Mouse (Mus musculus): ENCODE results near the gene Adamtsl3. TPM values are rescaled to one million over a fixed set of nuclear protein-coding genes. Genes with fewer than 3 reads are reported as not detected.

The Adamtsl3 gene
- polyA plus RNA-seq, 1 experiment: 0.20 TPM

- H3K4me3 ChIP-seq (replicated peaks; ENCODE audit: control insufficient read depth, low read depth, low read length): no peak overlapping the region
- H3K4me1 ChIP-seq (ENCODE audit: control insufficient read depth, insufficient read depth, low read length): no peaks in the 10 kb centered on the region
- H3K27ac ChIP-seq (ENCODE audit: control insufficient read depth, insufficient read depth, low read depth, low read length, poor library complexity): no peak overlapping the region
- no peak for TF ChIP-seq CTCF (IDR thresholded peaks at IDR 0.05; ENCODE audit: control insufficient read depth, insufficient read depth, low read length)
- no peak for TF ChIP-seq POLR2A (IDR thresholded peaks at IDR 0.05; ENCODE audit: borderline replicate concordance, control insufficient read depth, low read depth, low read length)
- WGBS: 11% methylated on average over 1 of the region's 1 CpGs
These were observed 216.5 kb downstream of the Adamtsl3 start for GRCm38 (mm10) chr7:82552005-82552404.

- WGBS: 81% methylated on average over 5 of the region's 5 CpGs
- TF ChIP-seq CTCF (IDR thresholded peaks at IDR 0.05; ENCODE audit: control insufficient read depth, insufficient read depth, low read length) (no peak), POLR2A (IDR thresholded peaks at IDR 0.05; ENCODE audit: borderline replicate concordance, control insufficient read depth, low read depth, low read length) (no peak)
- Histone ChIP-seq H3K4me3 (replicated peaks; ENCODE audit: control insufficient read depth, low read depth, low read length) (no peak overlapping the region), H3K4me1 (ENCODE audit: control insufficient read depth, insufficient read depth, low read length) (no peaks in the 10 kb centered on the region), H3K27ac (ENCODE audit: control insufficient read depth, insufficient read depth, low read depth, low read length, poor library complexity) (no peak overlapping the region)
These were observed 220.3 kb downstream of the Adamtsl3 start for GRCm38 (mm10) chr7:82555803-82556202.

GRCm38 (mm10) chr7:82556417-82556816 is 220.9 kb downstream of the Adamtsl3 start:
- TF ChIP-seq CTCF (IDR thresholded peaks at IDR 0.05; ENCODE audit: control insufficient read depth, insufficient read depth, low read length) (no peak), POLR2A (IDR thresholded peaks at IDR 0.05; ENCODE audit: borderline replicate concordance, control insufficient read depth, low read depth, low read length) (no peak)
- no peak overlapping the region for H3K4me3 ChIP-seq (replicated peaks; ENCODE audit: control insufficient read depth, low read depth, low read length)
- H3K27ac ChIP-seq (ENCODE audit: control insufficient read depth, insufficient read depth, low read depth, low read length, poor library complexity): no peak overlapping the region
- H3K4me1 ChIP-seq (ENCODE audit: control insufficient read depth, insufficient read depth, low read length): no peaks in the 10 kb centered on the region
- 84% methylated on average over 10 of the region's 10 CpGs for WGBS

- TF ChIP-seq CTCF (IDR thresholded peaks at IDR 0.05; ENCODE audit: control insufficient read depth, insufficient read depth, low read length) (no peak), POLR2A (IDR thresholded peaks at IDR 0.05; ENCODE audit: borderline replicate concordance, control insufficient read depth, low read depth, low read length) (no peak)
- WGBS: 80% methylated on average over 11 of the region's 11 CpGs
- no peaks in the 10 kb centered on the region for H3K4me1 ChIP-seq (ENCODE audit: control insufficient read depth, insufficient read depth, low read length)
- H3K4me3 ChIP-seq (replicated peaks; ENCODE audit: control insufficient read depth, low read depth, low read length): no peak overlapping the region
- H3K27ac ChIP-seq (ENCODE audit: control insufficient read depth, insufficient read depth, low read depth, low read length, poor library complexity): no peak overlapping the region
These were observed 221.6 kb downstream of the Adamtsl3 start for GRCm38 (mm10) chr7:82557111-82557510.

GRCm38 (mm10) chr7:82566688-82567087 is 231.2 kb downstream of the Adamtsl3 start:
- Histone ChIP-seq H3K4me1 (ENCODE audit: control insufficient read depth, insufficient read depth, low read length) (no peaks in the 10 kb centered on the region), H3K4me3 (replicated peaks; ENCODE audit: control insufficient read depth, low read depth, low read length) (no peak overlapping the region), H3K27ac (ENCODE audit: control insufficient read depth, insufficient read depth, low read depth, low read length, poor library complexity) (no peak overlapping the region)
- no peak for TF ChIP-seq CTCF (IDR thresholded peaks at IDR 0.05; ENCODE audit: control insufficient read depth, insufficient read depth, low read length)
- TF ChIP-seq POLR2A (IDR thresholded peaks at IDR 0.05; ENCODE audit: borderline replicate concordance, control insufficient read depth, low read depth, low read length): no peak
- WGBS: 62% methylated on average over 8 of the region's 8 CpGs

GRCm38 (mm10) chr7:82567811-82568210 is 232.3 kb downstream of the Adamtsl3 start:
- H3K4me1 ChIP-seq (ENCODE audit: control insufficient read depth, insufficient read depth, low read length): no peaks in the 10 kb centered on the region
- 85% methylated on average over 3 of the region's 3 CpGs for WGBS

GRCm38 (mm10) chr7:82572981-82573380 is 237.5 kb downstream of the Adamtsl3 start:
- 19% methylated on average over 1 of the region's 1 CpGs for WGBS
- Histone ChIP-seq H3K27ac (ENCODE audit: control insufficient read depth, insufficient read depth, low read depth, low read length, poor library complexity) (no peak overlapping the region), H3K4me1 (ENCODE audit: control insufficient read depth, insufficient read depth, low read length) (no peaks in the 10 kb centered on the region), H3K4me3 (replicated peaks; ENCODE audit: control insufficient read depth, low read depth, low read length) (no peak overlapping the region)
- TF ChIP-seq CTCF (IDR thresholded peaks at IDR 0.05; ENCODE audit: control insufficient read depth, insufficient read depth, low read length) (no peak), POLR2A (IDR thresholded peaks at IDR 0.05; ENCODE audit: borderline replicate concordance, control insufficient read depth, low read depth, low read length) (no peak)

More at GRCm38 (mm10) chr7:82567811-82568210, 232.3 kb downstream of the Adamtsl3 start:
- no peak overlapping the region for H3K27ac ChIP-seq (ENCODE audit: control insufficient read depth, insufficient read depth, low read depth, low read length, poor library complexity)
- no peak overlapping the region for H3K4me3 ChIP-seq (replicated peaks; ENCODE audit: control insufficient read depth, low read depth, low read length)
- no peak for TF ChIP-seq POLR2A (IDR thresholded peaks at IDR 0.05; ENCODE audit: borderline replicate concordance, control insufficient read depth, low read depth, low read length)
- TF ChIP-seq CTCF (IDR thresholded peaks at IDR 0.05; ENCODE audit: control insufficient read depth, insufficient read depth, low read length): no peak

- H3K4me1 ChIP-seq (ENCODE audit: control insufficient read depth, insufficient read depth, low read length): no peaks in the 10 kb centered on the region; the same call in 1 of the 2 replicates
- TF ChIP-seq POLR2A (IDR thresholded peaks at IDR 0.05; ENCODE audit: borderline replicate concordance, control insufficient read depth, low read depth, low read length): no peak
- no peak for TF ChIP-seq CTCF (IDR thresholded peaks at IDR 0.05; ENCODE audit: control insufficient read depth, insufficient read depth, low read length)
- WGBS: 35% methylated on average over 3 of the region's 3 CpGs
- H3K27ac ChIP-seq (ENCODE audit: control insufficient read depth, insufficient read depth, low read depth, low read length, poor library complexity): no peak overlapping the region
- H3K4me3 ChIP-seq (replicated peaks; ENCODE audit: control insufficient read depth, low read depth, low read length): no peak overlapping the region
These were observed 244.5 kb downstream of the Adamtsl3 start for GRCm38 (mm10) chr7:82580007-82580406.

- TF ChIP-seq CTCF (IDR thresholded peaks at IDR 0.05; ENCODE audit: control insufficient read depth, insufficient read depth, low read length) (no peak), POLR2A (IDR thresholded peaks at IDR 0.05; ENCODE audit: borderline replicate concordance, control insufficient read depth, low read depth, low read length) (no peak)
- no peak overlapping the region for H3K4me3 ChIP-seq (replicated peaks; ENCODE audit: control insufficient read depth, low read depth, low read length)
- 25% methylated on average over 5 of the region's 5 CpGs for WGBS
- H3K4me1 ChIP-seq (ENCODE audit: control insufficient read depth, insufficient read depth, low read length): no peaks in the 10 kb centered on the region; the same call in 1 of the 2 replicates
- H3K27ac ChIP-seq (ENCODE audit: control insufficient read depth, insufficient read depth, low read depth, low read length, poor library complexity): no peak overlapping the region
These were observed 246.3 kb downstream of the Adamtsl3 start for GRCm38 (mm10) chr7:82581802-82582201.

Data from bone marrow, adult 2 months (tissue).